Mouse (Mus musculus) forebrain, embryonic 13.5 days (tissue): ENCODE data around the gene Derl3. TPM values are rescaled to one million over a fixed set of nuclear protein-coding genes. Genes with fewer than 3 reads are reported as not detected.
A peak's percentile ranks its signal among the peaks of the same experiment; 100 is the strongest.
"Not testable (repeated sequence)": the region's sequence is repeated elsewhere in the genome, so short reads cannot be mapped to it uniquely, and the experiment has no call there.

Experiments
- ATAC-seq: fragments of 200-750 bp; cut with Nextera tagmentation; 2 replicates; pipeline ENCODE4 v1.8.0; 2017
- H3K27ac ChIP-seq: fragments of 300-500 bp; sonication (generic); 2 replicates; pipeline ENCODE4 v1.5.1; 2015; ENCODE audit warnings: inconsistent platforms, mild to moderate bottlenecking, moderate library complexity
- H3K27me3 ChIP-seq: fragments of 300-500 bp; sonication (generic); 2 replicates; pipeline ENCODE4 v1.6.1; 2015; ENCODE audit warnings: mild to moderate bottlenecking, inconsistent platforms
- H3K36me3 ChIP-seq: fragments of 300-500 bp; sonication (generic); 2 replicates; pipeline ENCODE4 v1.6.1; 2015; ENCODE audit warnings: mild to moderate bottlenecking, inconsistent platforms; ENCODE audit not compliant: poor library complexity, severe bottlenecking
- H3K4me1 ChIP-seq: fragments of 300-500 bp; sonication (generic); 2 replicates; pipeline ENCODE4 v1.6.1; 2015; ENCODE audit warnings: inconsistent platforms
- H3K4me2 ChIP-seq: fragments of 300-500 bp; sonication (generic); 2 replicates; pipeline ENCODE4 v1.6.1; 2015; ENCODE audit warnings: inconsistent platforms, mild to moderate bottlenecking, moderate library complexity
- H3K4me3 ChIP-seq: fragments of 300-500 bp; sonication (generic); 2 replicates; pipeline ENCODE4 v1.5.1; 2015; ENCODE audit warnings: mild to moderate bottlenecking, inconsistent platforms
- H3K9ac ChIP-seq: fragments of 300-500 bp; sonication (generic); 2 replicates; pipeline ENCODE4 v1.6.1; 2015; ENCODE audit warnings: mild to moderate bottlenecking, inconsistent platforms
- H3K9me3 ChIP-seq: fragments of 300-500 bp; sonication (generic); replicated peaks from 2 replicates; pipeline ENCODE4 v1.6.1; 2016; ENCODE audit warnings: inconsistent platforms
- WGBS: fragments of 180-500 bp; shearing (Covaris S2); methylation state at CpG from one replicate; pipeline ENCODE4 v1.1.7; 2015; 5-methylcytosine and 5-hydroxymethylcytosine counted together
- polyA plus RNA-seq: library from polyadenylated mRNA; unstranded; fragments of >200 nt; fragmentation: Nextera tagmentation; extraction: Ambion mirVana; gene quantifications from 2 replicates; pipeline ENCODE4 v1.2.1, GENCODE M21; 2015

The Derl3 gene
- polyA plus RNA-seq, 1 experiment from 2014 or later = 3.1 TPM

- Histone ChIP-seq H3K4me1 (peaks cover 40% of the 10 kb centered on the region), H3K9me3 (no peaks in the 10 kb centered on the region), H3K27ac (no peak overlapping the region), H3K36me3 (peaks cover 24% of the 10 kb centered on the region), H3K27me3 (no peaks in the 10 kb centered on the region), H3K4me3 (no peak overlapping the region), H3K4me2 (no peak overlapping the region), H3K9ac (no peak overlapping the region)
- no peak for ATAC-seq
- WGBS = 85% methylated on average over 11 of the region's 11 CpGs
Observed at GRCm38 (mm10) chr10:75856155-75856907, 36.9 kb upstream of the Derl3 start.

GRCm38 (mm10) chr10:75856976-75857375 is 36.2 kb upstream of the Derl3 start:
- Histone ChIP-seq H3K9me3 (no peaks in the 10 kb centered on the region), H3K27me3 (no peaks in the 10 kb centered on the region), H3K4me1 (peaks cover 39% of the 10 kb centered on the region), H3K4me2 (no peak overlapping the region), H3K4me3 (no peak overlapping the region), H3K27ac (no peak overlapping the region), H3K36me3 (peaks cover 24% of the 10 kb centered on the region), H3K9ac (no peak overlapping the region)
- 86% methylated on average over 3 of the region's 3 CpGs for WGBS
- ATAC-seq = no peak

GRCm38 (mm10) chr10:75857598-75857997 is 35.6 kb upstream of the Derl3 start:
- Histone ChIP-seq H3K4me3 (no peak overlapping the region), H3K4me1 (peaks cover 39% of the 10 kb centered on the region), H3K4me2 (0 out of 2 replicates have a peak overlapping the region, but pooled peaks have one; percentile 78), H3K36me3 (peaks cover 24% of the 10 kb centered on the region), H3K27me3 (no peaks in the 10 kb centered on the region), H3K9me3 (no peaks in the 10 kb centered on the region), H3K9ac (no peak overlapping the region), H3K27ac (no peak overlapping the region)
- no peak for ATAC-seq
- WGBS = 91% methylated on average over 4 of the region's 4 CpGs

GRCm38 (mm10) chr10:75859107-75859746 is 34.0 kb upstream of the Derl3 start:
- 2% methylated on average over 27 of the region's 27 CpGs for WGBS
- H3K9ac ChIP-seq = peak overlapping the region; percentile 90

GRCm38 (mm10) chr10:75859786-75860470 is 33.3 kb upstream of the Derl3 start, which contains the start of gene Mif:
Mif (minus strand) TSS chr10:75860240.
- H3K4me2 ChIP-seq = peak within 1 kb of the TSS; percentile 78
- H3K27me3 ChIP-seq, H3K9me3 ChIP-seq: not testable (repeated sequence)
- peak within 1 kb of the TSS; percentile 90 for H3K9ac ChIP-seq
- peaks cover 39% of the 10 kb centered on the region for H3K4me1 ChIP-seq
- ATAC-seq = peak; percentile 97
- H3K4me3 ChIP-seq = peak within 1 kb of the TSS; percentile 80
- peak within 1 kb of the TSS; percentile 93 for H3K27ac ChIP-seq
- peaks cover 24% of the 10 kb centered on the region for H3K36me3 ChIP-seq
- 1% methylated on average over 45 of the region's 46 CpGs for WGBS

More at GRCm38 (mm10) chr10:75859107-75859746, 34.0 kb upstream of the Derl3 start:
- Histone ChIP-seq H3K27me3 (no peaks in the 10 kb centered on the region), H3K4me2 (peak overlapping the region; percentile 78), H3K9me3 (no peaks in the 10 kb centered on the region), H3K36me3 (peaks cover 24% of the 10 kb centered on the region), H3K4me1 (peaks cover 39% of the 10 kb centered on the region), H3K4me3 (peak overlapping the region; percentile 80), H3K27ac (peak overlapping the region; percentile 93)
- peak; percentile 66 for ATAC-seq

GRCm38 (mm10) chr10:75860746-75861145 is 32.5 kb upstream of the Derl3 start:
- peaks cover 21% of the 10 kb centered on the region for H3K36me3 ChIP-seq
- peak overlapping the region; percentile 93 for H3K27ac ChIP-seq
- peak overlapping the region; percentile 78 for H3K4me2 ChIP-seq
- H3K9me3 ChIP-seq = no peaks in the 10 kb centered on the region
- ATAC-seq = no peak
- no peaks in the 10 kb centered on the region for H3K27me3 ChIP-seq
- H3K4me1 ChIP-seq = peaks cover 39% of the 10 kb centered on the region
- peak overlapping the region; percentile 90; the same call in 1 of the 2 replicates for H3K9ac ChIP-seq
- 19% methylated on average over 7 of the region's 7 CpGs for WGBS
- no peak overlapping the region for H3K4me3 ChIP-seq

GRCm38 (mm10) chr10:75861587-75861986 is 31.6 kb upstream of the Derl3 start:
- H3K4me3 ChIP-seq = no peak overlapping the region
- WGBS = 68% methylated on average over 5 of the region's 5 CpGs
- H3K4me1 ChIP-seq = peaks cover 39% of the 10 kb centered on the region
- H3K9me3 ChIP-seq = no peaks in the 10 kb centered on the region
- no peak for ATAC-seq
- H3K27ac ChIP-seq = no peak overlapping the region; the same call in 1 of the 2 replicates
- H3K27me3 ChIP-seq = no peaks in the 10 kb centered on the region
- H3K36me3 ChIP-seq = peaks cover 18% of the 10 kb centered on the region
- no peak overlapping the region for H3K9ac ChIP-seq
- H3K4me2 ChIP-seq = no peak overlapping the region

GRCm38 (mm10) chr10:75872025-75872914 is 20.9 kb upstream of the Derl3 start:
- Histone ChIP-seq H3K4me1 (peaks cover 24% of the 10 kb centered on the region), H3K27ac (peak overlapping the region; percentile 76), H3K4me2 (peak overlapping the region; percentile 58), H3K36me3 (no peaks in the 10 kb centered on the region), H3K4me3 (peak overlapping the region; percentile 31), H3K9me3 (no peaks in the 10 kb centered on the region), H3K27me3 (no peaks in the 10 kb centered on the region), H3K9ac (peak overlapping the region; percentile 50)
- ATAC-seq = peak; percentile 25
- WGBS = 38% methylated on average over 10 of the region's 10 CpGs

- Histone ChIP-seq H3K4me1 (peaks cover 24% of the 10 kb centered on the region), H3K27me3 (no peaks in the 10 kb centered on the region), H3K9me3 (no peaks in the 10 kb centered on the region), H3K9ac (peak overlapping the region; percentile 50), H3K4me3 (peak overlapping the region; percentile 31), H3K4me2 (peak overlapping the region; percentile 58), H3K27ac (peak overlapping the region; percentile 76), H3K36me3 (no peaks in the 10 kb centered on the region)
- peak; percentile 99 for ATAC-seq
- under 1% methylated on average over 11 of the region's 11 CpGs for WGBS
Observed at GRCm38 (mm10) chr10:75872915-75873542, 20.2 kb upstream of the Derl3 start.

- H3K9me3 ChIP-seq = no peaks in the 10 kb centered on the region
- H3K4me1 ChIP-seq = peaks cover 24% of the 10 kb centered on the region
- peak overlapping the region; percentile 50 for H3K9ac ChIP-seq
- H3K36me3 ChIP-seq = no peaks in the 10 kb centered on the region
- ATAC-seq = no peak
- H3K4me2 ChIP-seq = peak overlapping the region; percentile 58
- no peaks in the 10 kb centered on the region for H3K27me3 ChIP-seq
- H3K27ac ChIP-seq = peak overlapping the region; percentile 76
- 0 out of 2 replicates have a peak overlapping the region, but pooled peaks have one; percentile 31 for H3K4me3 ChIP-seq
- 5% methylated on average over 10 of the region's 10 CpGs for WGBS
Observed at GRCm38 (mm10) chr10:75873543-75874170, 19.6 kb upstream of the Derl3 start.
